Mouse (Mus musculus) retina, postnatal 7 days (tissue): ENCODE results near the gene Crp.

Source experiments
- DNase-seq: peaks from one replicate; pipeline ENCODE4 v3.0.0-alpha.2; 2012; ENCODE audit warnings: low read depth, low spot score

Crp gene

GRCm38 (mm10) chr1:172711962-172712361, 14.1 kb downstream of the Crp start:
- no peak for DNase-seq

GRCm38 (mm10) chr1:172751241-172751640, 53.4 kb downstream of the Crp start:
- DNase-seq = no peak

GRCm38 (mm10) chr1:172755151-172755550, 57.3 kb downstream of the Crp start:
- no peak for DNase-seq

- DNase-seq = no peak
These were observed 61.7 kb downstream of the Crp start for GRCm38 (mm10) chr1:172759525-172759924.

- no peak for DNase-seq
These were observed 81.3 kb downstream of the Crp start for GRCm38 (mm10) chr1:172779195-172779594.

GRCm38 (mm10) chr1:172785322-172785721, 87.5 kb downstream of the Crp start:
- DNase-seq = no peak

- no peak for DNase-seq
These were observed 88.0 kb downstream of the Crp start for GRCm38 (mm10) chr1:172785886-172786285.

- DNase-seq = no peak
These were observed 131.1 kb downstream of the Crp start for GRCm38 (mm10) chr1:172828975-172829374.

- DNase-seq = no peak
These were observed 149.3 kb downstream of the Crp start for GRCm38 (mm10) chr1:172847044-172847761.

GRCm38 (mm10) chr1:172848171-172848570, 150.3 kb downstream of the Crp start:
- no peak for DNase-seq

- DNase-seq = no peak
These were observed 177.4 kb downstream of the Crp start for GRCm38 (mm10) chr1:172875265-172875664.

- no peak for DNase-seq
These were observed 178.8 kb downstream of the Crp start for GRCm38 (mm10) chr1:172876675-172877074.
